Mouse (Mus musculus) liver, adult 2 months (tissue): Measurements from ENCODE around the gene Bloc1s2. TPM values are rescaled to one million over a fixed set of nuclear protein-coding genes. Genes with fewer than 3 reads are reported as not detected.
"Not testable (repeated sequence)": the region's sequence is repeated elsewhere in the genome, so short reads cannot be mapped to it uniquely, and the experiment has no call there.

Experiments used
- DNase-seq: peaks from one replicate; pipeline ENCODE4 v3.0.0-alpha.2; 2011; ENCODE audit warnings: low read depth, low spot score; ENCODE audit errors: extremely low read depth
- H3K27ac ChIP-seq: fragments of 200-500 bp; replicated peaks from 2 replicates; pipeline ENCODE4 v1.5.1; 2012; ENCODE audit warnings: low read depth, mild to moderate bottlenecking, control low read depth, inconsistent platforms, low read length; ENCODE audit not compliant: insufficient read depth
- H3K27me3 ChIP-seq: fragments of 200-500 bp; 2 replicates; pipeline ENCODE4 v1.6.1; 2012; ENCODE audit warnings: mild to moderate bottlenecking, moderate library complexity, low read length, inconsistent platforms; ENCODE audit not compliant: control insufficient read depth, insufficient read depth
- H3K36me3 ChIP-seq: fragments of 200-500 bp; 2 replicates; pipeline ENCODE4 v1.6.1; 2012; ENCODE audit warnings: low read length, inconsistent platforms; ENCODE audit not compliant: control insufficient read depth, insufficient read depth
- H3K4me1 ChIP-seq: fragments of 200-500 bp; 2 replicates; pipeline ENCODE4 v1.6.1; 2011; ENCODE audit warnings: low read length; ENCODE audit not compliant: control insufficient read depth, insufficient read depth
- H3K4me3 ChIP-seq: fragments of 200-500 bp; 2 replicates; pipeline ENCODE4 v1.5.1; 2011; ENCODE audit warnings: low read depth, mild to moderate bottlenecking, control low read depth, low read length, moderate library complexity; ENCODE audit not compliant: insufficient read depth
- H3K79me2 ChIP-seq: fragments of 200-500 bp; 2 replicates; pipeline ENCODE4 v1.6.1; 2012; ENCODE audit warnings: inconsistent platforms, mild to moderate bottlenecking, low read length, moderate library complexity; ENCODE audit not compliant: control insufficient read depth, insufficient read depth
- H3K9ac ChIP-seq: fragments of 200-500 bp; 2 replicates; pipeline ENCODE4 v1.6.1; 2012; ENCODE audit warnings: low read depth, mild to moderate bottlenecking, control low read depth, inconsistent platforms, low read length
- CTCF ChIP-seq: fragments of 200-500 bp; IDR thresholded peaks from 2 replicates; pipeline ENCODE4 v1.5.1; 2011; ENCODE audit warnings: low read depth, low read length, control low read depth
- POLR2A ChIP-seq: fragments of 200-500 bp; IDR thresholded peaks from 2 replicates; pipeline ENCODE4 v1.6.1; 2011; ENCODE audit warnings: low read length, control low read depth; ENCODE audit not compliant: insufficient read depth; ENCODE audit errors: extremely low read depth
- WGBS: fragments of 180-500 bp; shearing (Covaris S2); methylation state at CpG from one replicate; pipeline ENCODE4 v1.1.7; 2018; 5-methylcytosine and 5-hydroxymethylcytosine counted together
- polyA plus RNA-seq: library from polyadenylated mRNA; depleted of rRNA; stranded (reverse); fragments of >200 nt; gene quantifications from 2 replicates; pipeline ENCODE4 v1.2.3, GENCODE M21; 2012
- total RNA-seq: library from RNA; depleted of rRNA; stranded (reverse); fragments of >200 nt; gene quantifications from 2 replicates; pipeline ENCODE4 v1.2.3, GENCODE M21; 2014

The Bloc1s2 gene
- total and polyA plus RNA-seq, 2 experiments = 17.9 to 25.4 TPM

DNA sequence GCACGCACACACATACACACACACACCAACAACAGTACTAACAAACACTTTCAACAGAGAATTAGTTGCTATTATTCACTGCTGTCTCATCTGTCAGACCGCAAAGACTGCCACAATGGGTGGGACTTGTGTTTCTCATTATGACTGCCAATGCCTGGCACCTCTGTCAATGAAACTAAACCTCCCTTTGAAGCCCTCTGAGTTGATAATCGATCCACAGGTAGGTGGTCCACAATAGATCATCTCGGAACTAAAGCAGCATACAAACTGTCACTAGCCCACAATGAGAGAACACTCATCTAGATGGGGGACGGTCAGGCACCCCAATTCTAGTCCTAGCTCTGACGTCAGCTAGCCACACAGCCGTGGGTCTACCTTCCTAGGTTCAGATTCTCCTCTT is 25.1 kb downstream of the Bloc1s2 start:
- no peak overlapping the region for H3K9ac ChIP-seq
- peaks cover 48% of the 10 kb centered on the region for H3K36me3 ChIP-seq
- no peak overlapping the region for H3K4me3 ChIP-seq
- WGBS = 94% methylated on average over 7 of the region's 7 CpGs
- H3K4me1 ChIP-seq = peaks cover 7% of the 10 kb centered on the region
- DNase-seq = no peak
- no peaks in the 10 kb centered on the region for H3K27me3 ChIP-seq
- peaks cover 5% of the 10 kb centered on the region; the same call in 1 of the 2 replicates for H3K79me2 ChIP-seq
- TF ChIP-seq CTCF = no peak
- no peak for TF ChIP-seq POLR2A
- H3K27ac ChIP-seq = no peak overlapping the region

DNA sequence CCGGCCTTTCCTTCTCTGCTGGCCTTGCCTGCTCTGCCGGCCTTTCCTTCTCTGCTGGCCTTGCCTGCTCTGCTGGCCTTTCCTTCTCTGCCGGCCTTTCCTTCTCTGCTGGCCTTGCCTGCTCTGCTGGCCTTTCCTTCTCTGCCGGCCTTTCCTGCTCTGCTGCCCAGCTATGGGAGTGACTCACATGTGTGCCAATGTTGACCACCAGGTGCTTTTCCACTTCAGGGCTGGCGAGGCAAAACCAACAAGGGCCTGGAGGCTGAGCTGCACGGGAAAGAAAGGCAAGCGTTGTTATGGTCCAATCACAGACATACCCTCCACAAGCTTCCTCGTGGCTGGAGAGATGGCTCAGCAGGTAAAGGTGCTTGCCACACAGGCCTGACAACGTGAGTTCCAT is 25.6 kb downstream of the Bloc1s2 start:
- H3K9ac ChIP-seq, H3K27ac ChIP-seq, H3K4me1 ChIP-seq, H3K4me3 ChIP-seq, H3K79me2 ChIP-seq, DNase-seq, H3K27me3 ChIP-seq: not testable (repeated sequence)
- peaks cover 48% of the 10 kb centered on the region for H3K36me3 ChIP-seq
- WGBS = 94% methylated on average over 9 of the region's 9 CpGs

DNA sequence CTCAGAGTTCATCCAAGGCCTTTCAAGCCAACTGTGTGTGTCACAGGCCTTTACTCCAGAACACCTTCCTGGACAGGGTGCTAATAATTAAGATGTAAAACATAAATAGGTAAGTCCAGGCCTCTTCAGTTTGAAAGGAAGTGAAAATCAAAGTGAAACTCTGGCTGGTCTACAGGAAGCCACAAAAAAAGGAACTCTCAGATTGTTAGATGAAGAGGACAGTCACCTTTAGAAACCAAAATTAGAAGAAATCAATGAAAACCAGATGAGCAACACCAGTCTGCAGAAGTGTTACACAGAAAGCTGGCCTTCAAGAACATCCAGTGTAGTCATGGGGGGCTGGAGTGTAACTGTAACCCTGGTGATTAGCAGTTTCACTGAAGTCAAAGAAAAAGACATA is 28.5 kb downstream of the Bloc1s2 start:
- Histone ChIP-seq H3K9ac (no peak overlapping the region), H3K79me2 (peaks cover 3% of the 10 kb centered on the region; the same call in 1 of the 2 replicates), H3K36me3 (peaks cover 40% of the 10 kb centered on the region), H3K27me3 (no peaks in the 10 kb centered on the region), H3K27ac (no peak overlapping the region), H3K4me1 (peaks cover 7% of the 10 kb centered on the region), H3K4me3 (no peak overlapping the region)
- no peak for DNase-seq
- TF ChIP-seq CTCF = no peak
- TF ChIP-seq POLR2A = no peak

DNA sequence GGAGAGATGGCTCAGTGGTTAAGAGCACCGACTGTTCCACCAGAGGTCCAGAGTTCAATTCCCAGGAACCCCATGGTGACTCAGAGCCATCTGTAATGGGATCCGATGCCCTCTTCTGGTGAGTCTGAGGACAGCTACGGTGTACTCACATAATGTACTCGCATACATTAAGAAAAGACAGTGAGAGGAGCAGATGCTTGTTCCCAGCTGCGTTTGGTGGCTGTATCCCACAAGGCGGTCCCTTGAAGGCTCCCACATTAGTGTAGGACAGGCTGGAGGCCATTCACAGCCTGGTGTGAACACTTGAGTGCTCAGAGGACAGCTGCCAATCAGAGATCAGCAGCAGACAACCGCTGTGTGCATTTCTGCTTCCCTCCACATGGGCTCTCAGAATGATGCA is 34.5 kb downstream of the Bloc1s2 start:
- TF ChIP-seq CTCF = peak; percentile 41
- TF ChIP-seq POLR2A = no peak
- H3K36me3 ChIP-seq = peaks cover 20% of the 10 kb centered on the region
- peak; percentile 62 for DNase-seq
- H3K27me3 ChIP-seq = no peaks in the 10 kb centered on the region
- no peak overlapping the region for H3K27ac ChIP-seq
- WGBS = 62% methylated on average over 7 of the region's 7 CpGs
- no peak overlapping the region for H3K4me3 ChIP-seq
- no peak overlapping the region for H3K9ac ChIP-seq
- peaks cover 5% of the 10 kb centered on the region; the same call in 1 of the 2 replicates for H3K79me2 ChIP-seq
- H3K4me1 ChIP-seq = peaks cover 24% of the 10 kb centered on the region

DNA sequence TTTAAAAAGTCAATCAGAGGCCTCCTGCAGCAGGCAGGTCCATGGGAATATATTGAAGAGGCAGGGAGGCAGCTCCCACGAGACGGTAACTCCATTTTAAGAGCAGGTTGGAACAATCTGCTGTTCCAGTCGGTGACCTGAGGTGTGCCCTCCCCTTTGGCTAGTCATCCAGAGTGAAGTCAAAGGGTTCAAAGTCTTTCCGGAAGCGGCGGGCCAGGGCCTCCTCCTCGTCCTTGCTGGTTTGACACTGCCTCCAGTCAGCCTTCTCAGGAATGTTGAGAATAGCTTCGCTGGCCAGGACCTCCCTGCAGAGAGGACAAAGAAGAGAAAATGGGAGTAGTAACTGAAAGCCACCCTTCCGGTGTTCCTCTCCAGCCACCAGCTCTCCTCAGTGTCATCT is 35.9 kb downstream of the Bloc1s2 start:
- TF ChIP-seq POLR2A = no peak
- TF ChIP-seq CTCF = no peak
- Histone ChIP-seq H3K36me3 (peaks cover 15% of the 10 kb centered on the region), H3K4me3 (no peak overlapping the region), H3K27ac (peak overlapping the region; percentile 92), H3K79me2 (peaks cover 5% of the 10 kb centered on the region; the same call in 1 of the 2 replicates), H3K4me1 (peaks cover 29% of the 10 kb centered on the region), H3K9ac (peak overlapping the region; percentile 58), H3K27me3 (no peaks in the 10 kb centered on the region)
- 24% methylated on average over 9 of the region's 9 CpGs for WGBS
- peak; percentile 92 for DNase-seq

DNA sequence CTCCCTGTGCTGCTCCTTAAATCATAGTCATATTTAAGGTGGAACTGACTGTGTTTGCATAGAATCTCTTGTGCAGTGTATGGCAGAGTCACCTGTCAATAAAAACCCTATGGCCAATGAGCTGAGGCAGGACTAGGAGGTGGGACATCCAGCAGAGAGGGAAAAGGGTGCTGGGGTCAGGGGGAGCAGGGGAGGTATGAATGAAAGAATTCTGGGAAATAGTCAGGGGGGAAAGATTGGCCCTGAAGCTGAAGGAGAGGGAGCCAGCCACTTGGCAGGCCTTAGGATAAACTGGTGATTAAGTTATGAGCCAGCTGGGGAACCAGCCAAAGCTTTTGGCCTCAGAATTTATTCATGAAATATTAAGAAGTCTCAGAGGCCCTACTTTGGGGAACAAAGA is 37.2 kb downstream of the Bloc1s2 start:
- H3K36me3 ChIP-seq = peaks cover 11% of the 10 kb centered on the region
- TF ChIP-seq CTCF (no peak), POLR2A (no peak)
- peak; percentile 76 for DNase-seq
- H3K79me2 ChIP-seq = peaks cover 12% of the 10 kb centered on the region; the same call in 1 of the 2 replicates
- H3K4me1 ChIP-seq = peaks cover 33% of the 10 kb centered on the region
- peak overlapping the region; percentile 50 for H3K27ac ChIP-seq
- no peak overlapping the region for H3K9ac ChIP-seq
- H3K27me3 ChIP-seq = no peaks in the 10 kb centered on the region
- no peak overlapping the region for H3K4me3 ChIP-seq
